Mouse (Mus musculus): ENCODE measurements around the gene Gfral. TPM values are rescaled to one million over a fixed set of nuclear protein-coding genes. Genes with fewer than 3 reads are reported as not detected.

The Gfral gene
- polyA plus RNA-seq (2015; fragmentation: Nextera tagmentation; extraction: Ambion mirVana): not detected in 2 replicates

DNA sequence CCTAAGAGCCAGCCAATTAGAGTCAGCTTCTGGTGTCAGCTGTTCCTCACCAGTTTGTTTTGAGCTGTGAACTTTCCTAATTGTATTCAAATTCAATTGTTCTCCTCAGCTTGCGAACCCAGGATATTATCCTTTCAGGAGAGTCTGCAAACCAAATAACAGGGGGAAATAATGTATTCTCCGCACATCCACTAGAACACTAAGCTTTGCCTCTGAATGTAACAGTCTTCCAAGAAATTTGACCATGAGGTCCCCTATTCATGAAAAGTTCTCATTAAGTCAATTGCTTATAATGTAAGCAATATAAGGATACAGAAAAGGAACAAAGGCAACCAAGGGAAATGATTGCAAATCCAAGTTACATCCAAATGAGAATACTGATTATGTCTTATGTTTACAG is at the start of gene Gfral:
TSS of gene Gfral (minus strand) at position 101 of the 400 bp plus-strand sequence.
- Histone ChIP-seq H3K4me3 (ENCODE audit: low read length) (no peak within 1 kb of the TSS), H3K27me3 (ENCODE audit: control insufficient read depth, insufficient read depth, low read length) (no peaks in the 10 kb centered on the region), H3K36me3 (ENCODE audit: control insufficient read depth, insufficient read depth) (no peaks in the 10 kb centered on the region), H3K4me1 (ENCODE audit: control insufficient read depth, insufficient read depth, low read length) (no peaks in the 10 kb centered on the region), H3K9me3 (replicated peaks; ENCODE audit: control insufficient read depth, low read length) (no peaks in the 10 kb centered on the region), H3K4me2 (ENCODE audit: low read depth, low read length) (no peak within 1 kb of the TSS), H3K9ac (ENCODE audit: low read length) (no peak within 1 kb of the TSS), H3K27ac (ENCODE audit: low read length) (no peak within 1 kb of the TSS)
- WGBS: 83% methylated on average over 2 of the region's 2 CpGs
- no peak for ATAC-seq (replicated peaks; ENCODE audit: extremely low read depth, insufficient read depth, low FRiP score)

- no peaks in the 10 kb centered on the region for H3K36me3 ChIP-seq (ENCODE audit: control insufficient read depth, insufficient read depth)
- H3K27me3 ChIP-seq (ENCODE audit: control insufficient read depth, insufficient read depth, low read length): no peaks in the 10 kb centered on the region
- no peaks in the 10 kb centered on the region for H3K9me3 ChIP-seq (replicated peaks; ENCODE audit: control insufficient read depth, low read length)
- H3K27ac ChIP-seq (ENCODE audit: low read length): no peak overlapping the region
- ATAC-seq (replicated peaks; ENCODE audit: extremely low read depth, insufficient read depth, low FRiP score): no peak
- WGBS: 71% methylated on average over 5 of the region's 5 CpGs
- no peak overlapping the region for H3K9ac ChIP-seq (ENCODE audit: low read length)
- H3K4me2 ChIP-seq (ENCODE audit: low read depth, low read length): no peak overlapping the region
- H3K4me1 ChIP-seq (ENCODE audit: control insufficient read depth, insufficient read depth, low read length): no peaks in the 10 kb centered on the region
- no peak overlapping the region for H3K4me3 ChIP-seq (ENCODE audit: low read length)
Observed at GRCm38 (mm10) chr9:76257731-76258130, 44.3 kb upstream of the Gfral start.

- H3K9me3 ChIP-seq (replicated peaks; ENCODE audit: control insufficient read depth, low read length): no peaks in the 10 kb centered on the region
- no peaks in the 10 kb centered on the region for H3K27me3 ChIP-seq (ENCODE audit: control insufficient read depth, insufficient read depth, low read length)
- H3K9ac ChIP-seq (ENCODE audit: low read length): no peak overlapping the region
- no peak for ATAC-seq (replicated peaks; ENCODE audit: extremely low read depth, insufficient read depth, low FRiP score)
- H3K4me3 ChIP-seq (ENCODE audit: low read length): no peak overlapping the region
- no peak overlapping the region for H3K27ac ChIP-seq (ENCODE audit: low read length)
- H3K4me1 ChIP-seq (ENCODE audit: control insufficient read depth, insufficient read depth, low read length): no peaks in the 10 kb centered on the region
- no peak overlapping the region for H3K4me2 ChIP-seq (ENCODE audit: low read depth, low read length)
- no peaks in the 10 kb centered on the region for H3K36me3 ChIP-seq (ENCODE audit: control insufficient read depth, insufficient read depth)
- WGBS: 80% methylated on average over 7 of the region's 7 CpGs
Observed at GRCm38 (mm10) chr9:76252544-76252943, 39.1 kb upstream of the Gfral start.

GRCm38 (mm10) chr9:76252109-76252508 is 38.7 kb upstream of the Gfral start:
- no peak for ATAC-seq (replicated peaks; ENCODE audit: extremely low read depth, insufficient read depth, low FRiP score)
- no peak overlapping the region for H3K9ac ChIP-seq (ENCODE audit: low read length)
- WGBS: 90% methylated on average over 4 of the region's 4 CpGs
- no peaks in the 10 kb centered on the region for H3K4me1 ChIP-seq (ENCODE audit: control insufficient read depth, insufficient read depth, low read length)
- H3K4me2 ChIP-seq (ENCODE audit: low read depth, low read length): no peak overlapping the region
- H3K9me3 ChIP-seq (replicated peaks; ENCODE audit: control insufficient read depth, low read length): no peaks in the 10 kb centered on the region
- no peak overlapping the region for H3K27ac ChIP-seq (ENCODE audit: low read length)
- no peaks in the 10 kb centered on the region for H3K36me3 ChIP-seq (ENCODE audit: control insufficient read depth, insufficient read depth)
- no peak overlapping the region for H3K4me3 ChIP-seq (ENCODE audit: low read length)
- no peaks in the 10 kb centered on the region for H3K27me3 ChIP-seq (ENCODE audit: control insufficient read depth, insufficient read depth, low read length)

DNA sequence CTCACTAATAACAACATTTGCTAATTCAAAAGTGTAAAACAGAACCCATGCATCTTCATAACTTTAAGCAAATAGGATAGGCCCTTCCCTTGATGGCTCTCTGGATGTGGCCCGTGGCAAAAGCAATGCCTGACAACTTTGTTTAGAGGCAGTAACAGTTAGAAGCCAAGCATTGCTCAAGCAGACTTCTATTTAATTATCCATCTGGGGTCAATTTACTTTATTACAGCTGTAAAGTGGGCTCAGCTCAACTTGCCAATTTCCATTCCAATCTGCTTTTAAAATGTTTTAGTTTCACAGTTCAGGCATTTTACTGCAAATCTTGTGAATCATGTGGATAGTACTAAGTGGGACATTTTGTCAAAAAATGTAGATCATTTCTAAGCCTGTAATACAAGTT is 28.9 kb upstream of the Gfral start:
- Histone ChIP-seq H3K4me2 (ENCODE audit: low read depth, low read length) (no peak overlapping the region), H3K4me3 (ENCODE audit: low read length) (no peak overlapping the region)
- 88% methylated on average over 1 of the region's 1 CpGs for WGBS

DNA sequence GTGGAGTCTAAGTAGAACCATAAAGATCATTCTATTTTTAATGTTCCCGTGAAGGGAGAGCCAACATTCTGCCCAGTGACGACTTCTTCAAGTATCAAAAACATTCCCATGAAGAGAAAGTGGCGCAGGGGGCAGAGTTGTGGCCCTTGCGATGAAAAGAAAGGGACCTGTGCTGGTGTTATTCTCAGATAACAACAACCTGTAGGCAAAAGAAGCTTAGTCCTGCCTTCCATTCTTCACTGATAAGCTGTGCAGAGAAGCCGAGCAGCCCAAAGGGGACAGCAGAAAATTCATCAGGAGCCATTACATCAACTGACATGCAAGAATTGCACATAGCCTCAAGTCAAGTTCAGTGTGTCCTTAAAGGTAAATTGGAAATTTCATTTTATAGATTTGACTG is 24.5 kb upstream of the Gfral start:
- Histone ChIP-seq H3K9ac (ENCODE audit: low read length) (no peak overlapping the region), H3K9me3 (replicated peaks; ENCODE audit: control insufficient read depth, low read length) (no peaks in the 10 kb centered on the region), H3K36me3 (ENCODE audit: control insufficient read depth, insufficient read depth) (no peaks in the 10 kb centered on the region), H3K4me2 (ENCODE audit: low read depth, low read length) (peak overlapping the region; percentile 28; the same call in 1 of the 2 replicates), H3K4me1 (ENCODE audit: control insufficient read depth, insufficient read depth, low read length) (no peaks in the 10 kb centered on the region), H3K4me3 (ENCODE audit: low read length) (no peak overlapping the region), H3K27me3 (ENCODE audit: control insufficient read depth, insufficient read depth, low read length) (no peaks in the 10 kb centered on the region), H3K27ac (ENCODE audit: low read length) (no peak overlapping the region)
- no peak for ATAC-seq (replicated peaks; ENCODE audit: extremely low read depth, insufficient read depth, low FRiP score)
- 35% methylated on average over 5 of the region's 5 CpGs for WGBS

More for the DNA sequence above, 28.9 kb upstream of the Gfral start:
- H3K9me3 ChIP-seq (replicated peaks; ENCODE audit: control insufficient read depth, low read length): no peaks in the 10 kb centered on the region
- H3K36me3 ChIP-seq (ENCODE audit: control insufficient read depth, insufficient read depth): no peaks in the 10 kb centered on the region
- H3K4me1 ChIP-seq (ENCODE audit: control insufficient read depth, insufficient read depth, low read length): no peaks in the 10 kb centered on the region
- no peak overlapping the region for H3K9ac ChIP-seq (ENCODE audit: low read length)
- no peak overlapping the region for H3K27ac ChIP-seq (ENCODE audit: low read length)
- no peak for ATAC-seq (replicated peaks; ENCODE audit: extremely low read depth, insufficient read depth, low FRiP score)
- no peaks in the 10 kb centered on the region for H3K27me3 ChIP-seq (ENCODE audit: control insufficient read depth, insufficient read depth, low read length)

DNA sequence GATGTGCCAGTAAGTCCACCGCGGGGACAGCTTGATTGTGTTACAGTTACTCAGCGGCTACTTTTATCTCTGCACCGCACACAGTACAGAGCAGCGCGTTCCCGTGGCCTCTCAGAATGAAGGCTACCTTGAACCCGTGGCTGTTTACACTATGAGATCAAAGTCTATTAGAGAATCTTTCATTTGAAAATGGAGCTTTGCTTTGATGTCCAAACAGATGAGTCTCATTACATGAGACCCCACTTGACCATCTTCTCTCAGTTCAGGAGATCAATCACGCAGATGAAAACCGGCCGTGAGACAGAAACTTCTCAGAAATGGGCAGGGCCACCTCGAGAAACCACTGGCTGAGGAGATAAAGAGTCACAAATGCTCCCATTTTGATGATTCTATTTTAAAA is 23.8 kb upstream of the Gfral start:
- Histone ChIP-seq H3K4me1 (ENCODE audit: control insufficient read depth, insufficient read depth, low read length) (no peaks in the 10 kb centered on the region), H3K9ac (ENCODE audit: low read length) (no peak overlapping the region), H3K27me3 (ENCODE audit: control insufficient read depth, insufficient read depth, low read length) (no peaks in the 10 kb centered on the region), H3K27ac (ENCODE audit: low read length) (no peak overlapping the region), H3K36me3 (ENCODE audit: control insufficient read depth, insufficient read depth) (no peaks in the 10 kb centered on the region), H3K4me2 (ENCODE audit: low read depth, low read length) (peak overlapping the region; percentile 69), H3K4me3 (ENCODE audit: low read length) (peak overlapping the region; percentile 55), H3K9me3 (replicated peaks; ENCODE audit: control insufficient read depth, low read length) (no peaks in the 10 kb centered on the region)
- 0 out of 2 replicates have a peak, but pooled peaks have one; percentile 28 for ATAC-seq (replicated peaks; ENCODE audit: extremely low read depth, insufficient read depth, low FRiP score)
- WGBS: 21% methylated on average over 12 of the region's 12 CpGs

GRCm38 (mm10) chr9:76236626-76237025 is 23.2 kb upstream of the Gfral start:
- peak; percentile 73 for ATAC-seq (replicated peaks; ENCODE audit: extremely low read depth, insufficient read depth, low FRiP score)
- no peaks in the 10 kb centered on the region for H3K9me3 ChIP-seq (replicated peaks; ENCODE audit: control insufficient read depth, low read length)
- H3K36me3 ChIP-seq (ENCODE audit: control insufficient read depth, insufficient read depth): no peaks in the 10 kb centered on the region
- no peaks in the 10 kb centered on the region for H3K4me1 ChIP-seq (ENCODE audit: control insufficient read depth, insufficient read depth, low read length)
- peak overlapping the region; percentile 45 for H3K9ac ChIP-seq (ENCODE audit: low read length)
- H3K4me2 ChIP-seq (ENCODE audit: low read depth, low read length): peak overlapping the region; percentile 69
- H3K4me3 ChIP-seq (ENCODE audit: low read length): peak overlapping the region; percentile 55
- WGBS: 2% methylated on average over 7 of the region's 7 CpGs
- H3K27me3 ChIP-seq (ENCODE audit: control insufficient read depth, insufficient read depth, low read length): no peaks in the 10 kb centered on the region
- no peak overlapping the region for H3K27ac ChIP-seq (ENCODE audit: low read length)

DNA sequence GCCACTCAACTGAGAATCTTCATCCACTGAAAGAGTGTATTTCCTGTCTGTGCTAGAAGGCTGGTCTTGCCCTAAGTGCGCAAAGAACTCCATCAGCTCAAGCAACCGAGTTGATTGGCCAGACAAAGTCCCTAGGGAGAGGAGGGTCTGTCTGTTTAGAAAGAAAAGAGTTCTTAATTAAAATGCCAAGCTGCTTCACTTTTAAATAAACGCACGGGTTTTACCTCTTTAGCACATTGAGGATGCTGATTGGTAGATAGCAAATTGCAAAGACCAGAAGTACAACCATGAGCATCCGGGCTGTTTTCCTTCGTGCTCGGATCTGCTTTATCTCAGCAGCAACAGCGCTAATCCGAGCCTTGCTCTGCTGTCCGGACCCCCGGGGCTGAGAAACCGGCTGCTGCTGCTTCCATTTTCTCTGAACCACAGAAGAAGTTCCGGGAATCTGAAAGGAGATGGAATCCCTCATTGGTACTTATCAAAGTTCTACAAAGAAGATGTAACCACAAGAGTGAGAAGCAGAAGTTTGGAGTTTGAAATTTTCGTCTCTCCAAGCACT is 22.6 kb upstream of the Gfral start:
- 2% methylated on average over 14 of the region's 14 CpGs for WGBS
- 0 out of 2 replicates have a peak, but pooled peaks have one; percentile 37 for ATAC-seq (replicated peaks; ENCODE audit: extremely low read depth, insufficient read depth, low FRiP score)
- H3K4me2 ChIP-seq (ENCODE audit: low read depth, low read length): peak overlapping the region; percentile 69

More for the DNA sequence above, 22.6 kb upstream of the Gfral start:
- Histone ChIP-seq H3K9me3 (replicated peaks; ENCODE audit: control insufficient read depth, low read length) (no peaks in the 10 kb centered on the region), H3K4me1 (ENCODE audit: control insufficient read depth, insufficient read depth, low read length) (no peaks in the 10 kb centered on the region), H3K9ac (ENCODE audit: low read length) (peak overlapping the region; percentile 45), H3K27me3 (ENCODE audit: control insufficient read depth, insufficient read depth, low read length) (no peaks in the 10 kb centered on the region), H3K4me3 (ENCODE audit: low read length) (peak overlapping the region; percentile 55), H3K27ac (ENCODE audit: low read length) (no peak overlapping the region), H3K36me3 (ENCODE audit: control insufficient read depth, insufficient read depth) (no peaks in the 10 kb centered on the region)

Measured in heart, embryonic 16.5 days (tissue).